Mouse (Mus musculus) bone marrow, adult 2 months (tissue): ENCODE data around the gene Sytl2.

Experiments
- CTCF ChIP-seq: fragments of 200-500 bp; IDR thresholded peaks from 2 replicates; pipeline ENCODE4 v1.5.1; 2011; ENCODE audit warnings: low read length, control low read depth; ENCODE audit not compliant: control insufficient read depth, insufficient read depth
- POLR2A ChIP-seq: fragments of 200-500 bp; IDR thresholded peaks from 2 replicates; pipeline ENCODE4 v1.6.1; 2011; ENCODE audit warnings: low read depth, mild to moderate bottlenecking, control low read depth, low read length, borderline replicate concordance; ENCODE audit not compliant: control insufficient read depth

- TF ChIP-seq CTCF (peak; percentile 15; the same call in 1 of the 2 replicates), POLR2A (peak; percentile 34; the same call in 1 of the 2 replicates)
These were observed 141.3 kb downstream of the Sytl2 start for GRCm38 (mm10) chr7:90443101-90444091.
